Mouse (Mus musculus) E14TG2a.4 (cell line): ENCODE measurements around the gene Tfdp1.
A peak's percentile ranks its signal among the peaks of the same experiment; 100 is the strongest.

ENCODE experiments used
- H3K27me3 ChIP-seq: 2 replicates; pipeline ENCODE4 v1.6.1; 2014; ENCODE audit warnings: low read length, control low read depth; ENCODE audit not compliant: insufficient read depth
- H3K36me3 ChIP-seq: 2 replicates; pipeline ENCODE4 v1.6.1; 2014; ENCODE audit warnings: low read length, control low read depth; ENCODE audit not compliant: insufficient read depth
- H3K4me1 ChIP-seq: replicated peaks from 2 replicates; pipeline ENCODE4 v1.6.1; 2014; ENCODE audit warnings: low read depth, low read length, control low read depth
- H3K4me3 ChIP-seq: replicated peaks from 2 replicates; pipeline ENCODE4 v1.5.1; 2014; ENCODE audit warnings: mild to moderate bottlenecking, low read length
- H3K9me3 ChIP-seq: 2 replicates; pipeline ENCODE4 v1.6.1; 2014; ENCODE audit warnings: low read length, control low read depth
- CTCF ChIP-seq: conservative IDR thresholded peaks from 2 replicates; pipeline ENCODE4 v1.5.1; 2014; ENCODE audit warnings: low read length
- NANOG ChIP-seq: IDR thresholded peaks from 2 replicates; pipeline ENCODE4 v1.6.1; 2014; ENCODE audit warnings: borderline replicate concordance, low read length, mixed read lengths
- POU5F1 ChIP-seq: IDR thresholded peaks from 2 replicates; pipeline ENCODE4 v1.6.1; 2014; ENCODE audit warnings: low read length, borderline replicate concordance

The Tfdp1 gene

DNA sequence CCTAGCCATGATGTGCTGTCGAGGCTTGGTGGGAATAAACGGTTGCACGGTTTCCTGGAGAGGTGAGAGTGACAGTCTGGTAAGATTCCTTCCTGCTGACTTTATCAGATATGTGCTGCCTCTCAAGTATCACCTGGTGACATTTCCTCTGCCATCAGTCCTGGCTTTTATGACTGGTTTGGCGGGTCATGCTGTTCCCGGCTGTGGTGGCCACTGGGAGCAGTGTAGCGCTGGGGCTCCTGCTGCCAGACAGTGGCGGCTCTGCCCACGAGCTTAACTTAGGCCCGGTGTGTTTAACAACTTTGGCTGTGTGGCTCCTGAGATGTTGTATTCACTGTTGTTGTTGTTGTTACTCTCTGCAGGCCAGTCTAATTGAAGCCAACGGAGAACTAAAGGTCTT lies 18.1 kb downstream of the Tfdp1 start:
- no peak overlapping the region for H3K4me3 ChIP-seq
- H3K36me3 ChIP-seq: peaks cover 100% of the 10 kb centered on the region
- H3K9me3 ChIP-seq: no peaks in the 10 kb centered on the region
- H3K27me3 ChIP-seq: no peaks in the 10 kb centered on the region
- peaks cover 84% of the 10 kb centered on the region for H3K4me1 ChIP-seq
- TF ChIP-seq CTCF (no peak), NANOG (no peak), POU5F1 (no peak)

GRCm38 (mm10) chr8:13360213-13360612 lies 21.7 kb downstream of the Tfdp1 start:
- H3K27me3 ChIP-seq: no peaks in the 10 kb centered on the region
- H3K36me3 ChIP-seq: peaks cover 100% of the 10 kb centered on the region
- H3K9me3 ChIP-seq: no peaks in the 10 kb centered on the region
- TF ChIP-seq POU5F1 (no peak), CTCF (no peak), NANOG (no peak)
- H3K4me3 ChIP-seq: no peak overlapping the region
- peaks cover 71% of the 10 kb centered on the region for H3K4me1 ChIP-seq

GRCm38 (mm10) chr8:13361865-13362264 lies 23.3 kb downstream of the Tfdp1 start:
- no peaks in the 10 kb centered on the region for H3K27me3 ChIP-seq
- H3K4me3 ChIP-seq: 0 out of 2 replicates have a peak overlapping the region, but pooled peaks have one; percentile 20
- H3K4me1 ChIP-seq: peaks cover 63% of the 10 kb centered on the region
- TF ChIP-seq CTCF: peak; percentile 85
- TF ChIP-seq NANOG: no peak
- H3K36me3 ChIP-seq: peaks cover 100% of the 10 kb centered on the region
- H3K9me3 ChIP-seq: no peaks in the 10 kb centered on the region

- H3K27me3 ChIP-seq: no peaks in the 10 kb centered on the region
- no peak overlapping the region for H3K4me3 ChIP-seq
- H3K9me3 ChIP-seq: no peaks in the 10 kb centered on the region
- TF ChIP-seq CTCF (no peak), NANOG (no peak), POU5F1 (no peak)
- 0 out of 2 replicates have a peak, but pooled peaks cover 4% of the 10 kb centered on the region for H3K4me1 ChIP-seq
- peaks cover 94% of the 10 kb centered on the region for H3K36me3 ChIP-seq
These were observed 34.7 kb downstream of the Tfdp1 start for GRCm38 (mm10) chr8:13373151-13373662.

GRCm38 (mm10) chr8:13381630-13382029 lies 43.1 kb downstream of the Tfdp1 start:
- Histone ChIP-seq H3K36me3 (peaks cover 30% of the 10 kb centered on the region), H3K4me1 (no peaks in the 10 kb centered on the region)
- TF ChIP-seq POU5F1 (no peak), CTCF (no peak), NANOG (no peak)

GRCm38 (mm10) chr8:13382536-13382935 lies 44.0 kb downstream of the Tfdp1 start:
- no peak for TF ChIP-seq POU5F1
- Histone ChIP-seq H3K27me3 (no peaks in the 10 kb centered on the region), H3K36me3 (peaks cover 22% of the 10 kb centered on the region), H3K4me1 (no peaks in the 10 kb centered on the region), H3K4me3 (no peak overlapping the region), H3K9me3 (no peaks in the 10 kb centered on the region)

More at GRCm38 (mm10) chr8:13381630-13382029, 43.1 kb downstream of the Tfdp1 start:
- H3K9me3 ChIP-seq: no peaks in the 10 kb centered on the region
- H3K27me3 ChIP-seq: no peaks in the 10 kb centered on the region
- no peak overlapping the region for H3K4me3 ChIP-seq

DNA sequence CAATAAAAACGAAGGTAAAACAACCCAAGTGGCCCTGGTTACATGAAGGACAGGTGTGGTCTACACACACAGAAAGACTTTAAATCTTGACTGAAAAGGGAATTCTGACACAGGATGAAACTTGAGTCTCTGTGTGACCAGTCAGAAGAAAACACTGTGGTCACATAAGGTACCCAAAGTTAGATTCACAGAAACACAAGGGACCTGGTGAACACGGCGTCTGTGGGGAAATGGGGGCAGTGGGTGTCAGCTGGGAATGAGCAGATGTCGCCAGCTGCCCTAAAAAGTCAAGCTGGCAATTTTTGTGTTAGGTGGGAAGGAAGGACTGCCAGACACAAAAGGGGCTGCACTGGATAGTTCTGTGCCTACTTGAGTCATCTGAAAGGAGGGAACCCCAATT lies 44.4 kb downstream of the Tfdp1 start:
- Histone ChIP-seq H3K4me3 (no peak overlapping the region), H3K36me3 (peaks cover 19% of the 10 kb centered on the region), H3K27me3 (no peaks in the 10 kb centered on the region), H3K4me1 (no peaks in the 10 kb centered on the region), H3K9me3 (no peaks in the 10 kb centered on the region)
- no peak for TF ChIP-seq CTCF
- no peak for TF ChIP-seq POU5F1
- TF ChIP-seq NANOG: no peak

GRCm38 (mm10) chr8:13386366-13386765 lies 47.8 kb downstream of the Tfdp1 start:
- no peak for TF ChIP-seq CTCF
- no peak for TF ChIP-seq POU5F1
- TF ChIP-seq NANOG: no peak
- H3K9me3 ChIP-seq: no peaks in the 10 kb centered on the region

DNA sequence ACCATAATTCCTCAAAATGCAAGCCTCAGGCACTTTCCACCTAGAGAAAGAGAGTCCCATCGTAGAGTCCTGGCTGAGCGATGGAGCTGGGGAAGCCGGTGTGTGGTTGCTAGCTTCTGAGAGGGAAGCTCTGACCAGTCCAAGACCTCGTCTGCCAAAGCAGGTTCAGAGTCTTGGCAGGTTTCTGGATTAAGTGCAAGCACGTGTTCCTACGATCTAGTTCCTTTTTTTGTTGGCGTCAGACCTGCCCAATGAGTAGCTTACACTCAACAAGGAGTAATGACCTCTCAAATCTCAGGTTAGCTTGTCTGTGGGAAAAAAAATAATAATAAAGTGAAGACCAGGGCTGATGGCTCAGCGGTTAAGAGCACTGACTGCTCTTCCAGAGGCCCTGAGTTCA lies 49.2 kb downstream of the Tfdp1 start:
- H3K4me1 ChIP-seq: no peaks in the 10 kb centered on the region; the same call in 1 of the 2 replicates
- H3K27me3 ChIP-seq: no peaks in the 10 kb centered on the region; the same call in 1 of the 2 replicates
- TF ChIP-seq CTCF (no peak), NANOG (no peak), POU5F1 (no peak)
- H3K4me3 ChIP-seq: no peak overlapping the region
- H3K9me3 ChIP-seq: no peaks in the 10 kb centered on the region
- no peaks in the 10 kb centered on the region for H3K36me3 ChIP-seq

More at GRCm38 (mm10) chr8:13386366-13386765, 47.8 kb downstream of the Tfdp1 start:
- Histone ChIP-seq H3K36me3 (no peaks in the 10 kb centered on the region), H3K27me3 (no peaks in the 10 kb centered on the region; the same call in 1 of the 2 replicates), H3K4me1 (no peaks in the 10 kb centered on the region; the same call in 1 of the 2 replicates), H3K4me3 (no peak overlapping the region)
